Mouse (Mus musculus) thymus, adult 2 months (tissue): ENCODE data around the gene Tpsg1. TPM values are rescaled to one million over a fixed set of nuclear protein-coding genes. Genes with fewer than 3 reads are reported as not detected.

Experiments
- DNase-seq: peaks from one replicate; pipeline ENCODE4 v3.0.0; 2021
- H3K27ac ChIP-seq: fragments of 200-500 bp; 2 replicates; pipeline ENCODE4 v1.5.1; 2012; ENCODE audit warnings: low read length, control low read depth; ENCODE audit not compliant: control insufficient read depth, insufficient read depth
- H3K27me3 ChIP-seq: fragments of 200-500 bp; 2 replicates; pipeline ENCODE4 v1.6.1; 2012; ENCODE audit warnings: mild to moderate bottlenecking, low read length, moderate library complexity, mixed read lengths; ENCODE audit not compliant: control insufficient read depth, insufficient read depth
- H3K36me3 ChIP-seq: fragments of 200-500 bp; 2 replicates; pipeline ENCODE4 v1.6.1; 2012; ENCODE audit warnings: mild to moderate bottlenecking, low read length, moderate library complexity; ENCODE audit not compliant: control insufficient read depth, insufficient read depth
- H3K4me1 ChIP-seq: fragments of 200-500 bp; replicated peaks from 2 replicates; pipeline ENCODE4 v1.6.1; 2012; ENCODE audit warnings: low read length; ENCODE audit not compliant: control insufficient read depth, insufficient read depth
- H3K4me3 ChIP-seq: fragments of 200-500 bp; 2 replicates; pipeline ENCODE4 v1.5.1; 2012; ENCODE audit warnings: mild to moderate bottlenecking, low read length, control low read depth, moderate library complexity; ENCODE audit not compliant: control insufficient read depth, insufficient read depth
- CTCF ChIP-seq: fragments of 200-500 bp; IDR thresholded peaks from 2 replicates; pipeline ENCODE4 v1.5.1; 2012; ENCODE audit warnings: mild to moderate bottlenecking, control low read depth, low read length, moderate library complexity, borderline replicate concordance; ENCODE audit not compliant: control insufficient read depth, poor library complexity, insufficient read depth; ENCODE audit errors: extremely low read depth
- POLR2A ChIP-seq: fragments of 200-500 bp; IDR thresholded peaks from 2 replicates; pipeline ENCODE4 v1.6.1; 2012; ENCODE audit warnings: mild to moderate bottlenecking, low read length, control low read depth, moderate library complexity; ENCODE audit not compliant: control insufficient read depth, poor library complexity, insufficient read depth; ENCODE audit errors: extremely low read depth
- WGBS: fragments of 180-500 bp; shearing (Covaris S2); methylation state at CpG from one replicate; pipeline ENCODE4 v1.1.7; 2018; 5-methylcytosine and 5-hydroxymethylcytosine counted together
- polyA plus RNA-seq: library from polyadenylated mRNA; depleted of rRNA; stranded (reverse); fragments of >200 nt; gene quantifications from 2 replicates; pipeline ENCODE4 v1.2.3, GENCODE M21; 2012

Gene Tpsg1
- polyA plus RNA-seq, 1 experiment, result 1.8 TPM

- no peaks in the 10 kb centered on the region for H3K4me1 ChIP-seq
- 80% methylated on average over 4 of the region's 4 CpGs for WGBS
- H3K27me3 ChIP-seq, result no peaks in the 10 kb centered on the region
Measured at GRCm38 (mm10) chr17:25345462-25345861, 23.6 kb upstream of the Tpsg1 start, which contains the start of gene Tpsab1. TSS of gene Tpsab1 (minus strand) at chr17:25345562.

GRCm38 (mm10) chr17:25361291-25361690, 7.8 kb upstream of the Tpsg1 start:
- no peak for TF ChIP-seq CTCF
- DNase-seq, result no peak
- H3K4me3 ChIP-seq, result no peak overlapping the region
- H3K36me3 ChIP-seq, result no peaks in the 10 kb centered on the region
- 65% methylated on average over 2 of the region's 2 CpGs for WGBS
- H3K27ac ChIP-seq, result no peak overlapping the region
- H3K4me1 ChIP-seq, result no peaks in the 10 kb centered on the region
- no peaks in the 10 kb centered on the region for H3K27me3 ChIP-seq

More at GRCm38 (mm10) chr17:25345462-25345861, 23.6 kb upstream of the Tpsg1 start, which contains the start of gene Tpsab1:
- TF ChIP-seq POLR2A (no peak), CTCF (no peak)
- no peak within 1 kb of the TSS for H3K4me3 ChIP-seq
- no peak for DNase-seq
- H3K27ac ChIP-seq, result no peak within 1 kb of the TSS
- no peaks in the 10 kb centered on the region for H3K36me3 ChIP-seq

- 3% methylated on average over 1 of the region's 1 CpGs for WGBS
- Histone ChIP-seq H3K36me3 (no peaks in the 10 kb centered on the region), H3K4me1 (no peaks in the 10 kb centered on the region), H3K27me3 (no peaks in the 10 kb centered on the region), H3K27ac (no peak overlapping the region), H3K4me3 (no peak overlapping the region)
- peak; percentile 47 for DNase-seq
- TF ChIP-seq CTCF, result peak; percentile 68; the same call in 1 of the 2 replicates
- TF ChIP-seq POLR2A, result no peak
Measured at GRCm38 (mm10) chr17:25363726-25364125, 5.3 kb upstream of the Tpsg1 start.

- H3K4me3 ChIP-seq, result no peak within 1 kb of the TSS
- no peak for TF ChIP-seq CTCF
- TF ChIP-seq POLR2A, result no peak
- 73% methylated on average over 2 of the region's 2 CpGs for WGBS
- H3K27ac ChIP-seq, result no peak within 1 kb of the TSS
- H3K4me1 ChIP-seq, result no peaks in the 10 kb centered on the region
- no peaks in the 10 kb centered on the region for H3K36me3 ChIP-seq
- H3K27me3 ChIP-seq, result no peaks in the 10 kb centered on the region
- DNase-seq, result no peak
Measured at GRCm38 (mm10) chr17:25366005-25366404, 3.1 kb upstream of the Tpsg1 start, which contains the start of gene Tpsb2. TSS of gene Tpsb2 (plus strand) at chr17:25366305.

GRCm38 (mm10) chr17:25372491-25372890, 3.4 kb downstream of the Tpsg1 start:
- Histone ChIP-seq H3K27ac (no peak overlapping the region), H3K4me1 (no peaks in the 10 kb centered on the region), H3K36me3 (no peaks in the 10 kb centered on the region), H3K4me3 (no peak overlapping the region), H3K27me3 (no peaks in the 10 kb centered on the region)
- DNase-seq, result no peak
- TF ChIP-seq POLR2A, result no peak
- no peak for TF ChIP-seq CTCF
- 82% methylated on average over 8 of the region's 8 CpGs for WGBS

GRCm38 (mm10) chr17:25374011-25374410, 4.9 kb downstream of the Tpsg1 start:
- no peaks in the 10 kb centered on the region for H3K27me3 ChIP-seq
- no peaks in the 10 kb centered on the region for H3K4me1 ChIP-seq
- no peak for DNase-seq
- no peaks in the 10 kb centered on the region for H3K36me3 ChIP-seq
- 49% methylated on average over 9 of the region's 9 CpGs for WGBS
- no peak overlapping the region for H3K4me3 ChIP-seq
- TF ChIP-seq CTCF (no peak), POLR2A (no peak)
- no peak overlapping the region for H3K27ac ChIP-seq

- Histone ChIP-seq H3K36me3 (no peaks in the 10 kb centered on the region), H3K4me1 (no peaks in the 10 kb centered on the region), H3K4me3 (no peak overlapping the region), H3K27me3 (no peaks in the 10 kb centered on the region), H3K27ac (no peak overlapping the region)
- TF ChIP-seq POLR2A (no peak), CTCF (no peak)
- 84% methylated on average over 4 of the region's 4 CpGs for WGBS
- no peak for DNase-seq
Measured at GRCm38 (mm10) chr17:25394526-25394925, 25.5 kb downstream of the Tpsg1 start.

- peak; percentile 60 for DNase-seq
- 40% methylated on average over 14 of the region's 14 CpGs for WGBS
- Histone ChIP-seq H3K27me3 (no peaks in the 10 kb centered on the region), H3K27ac (no peak overlapping the region), H3K4me3 (no peak overlapping the region), H3K36me3 (no peaks in the 10 kb centered on the region), H3K4me1 (no peaks in the 10 kb centered on the region)
- TF ChIP-seq CTCF (peak; percentile 87; the same call in 1 of the 2 replicates), POLR2A (no peak)
Measured at GRCm38 (mm10) chr17:25397804-25398519, 28.9 kb downstream of the Tpsg1 start.
